Mouse (Mus musculus): ENCODE data around the gene Trpv3.
"Not testable (repeated sequence)": the region's sequence is repeated elsewhere in the genome, so short reads cannot be mapped to it uniquely, and the experiment has no call there.

Gene Trpv3

DNA sequence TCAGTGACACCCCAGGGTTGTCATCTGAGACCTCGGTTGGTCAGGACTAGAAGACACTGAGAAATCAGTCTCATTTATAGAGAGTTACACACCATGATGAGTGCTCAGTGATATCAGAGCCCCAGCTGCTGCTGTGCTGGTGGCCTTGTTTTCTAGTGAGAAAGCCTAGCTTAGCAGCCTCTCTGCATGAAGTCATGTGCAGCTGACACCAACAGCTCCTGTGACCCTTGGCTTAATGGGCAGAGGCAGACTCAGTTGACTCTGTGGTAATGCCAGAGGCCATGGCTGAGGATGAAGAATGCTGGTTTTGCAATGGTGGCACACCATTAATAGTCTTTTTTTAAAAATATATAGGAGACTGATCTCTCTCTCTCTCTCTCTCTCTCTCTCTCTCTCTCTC lies 22.4 kb downstream of the Trpv3 start:
- DNase-seq (ENCODE audit: low spot score): no peak

DNA sequence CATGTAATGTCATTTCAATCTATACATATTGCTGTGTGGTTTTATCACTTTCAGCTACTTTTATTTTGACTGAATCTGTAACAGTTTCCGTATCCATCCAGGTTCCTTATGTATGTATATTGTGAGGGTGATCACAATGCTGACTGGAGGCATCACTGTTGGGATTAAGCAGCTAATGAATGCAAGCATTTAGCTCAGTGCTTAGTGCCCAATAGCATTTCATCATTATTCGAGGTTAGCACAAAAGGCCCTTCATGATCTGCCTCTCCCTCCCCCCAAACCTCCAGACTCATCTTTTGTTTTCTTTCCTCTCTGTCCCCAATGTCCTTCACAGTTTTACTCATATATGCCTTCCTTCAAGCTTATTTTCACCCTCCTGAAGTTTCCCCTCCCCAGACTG lies 35.9 kb downstream of the Trpv3 start:
- DNase-seq (ENCODE audit: low spot score): no peak

DNA sequence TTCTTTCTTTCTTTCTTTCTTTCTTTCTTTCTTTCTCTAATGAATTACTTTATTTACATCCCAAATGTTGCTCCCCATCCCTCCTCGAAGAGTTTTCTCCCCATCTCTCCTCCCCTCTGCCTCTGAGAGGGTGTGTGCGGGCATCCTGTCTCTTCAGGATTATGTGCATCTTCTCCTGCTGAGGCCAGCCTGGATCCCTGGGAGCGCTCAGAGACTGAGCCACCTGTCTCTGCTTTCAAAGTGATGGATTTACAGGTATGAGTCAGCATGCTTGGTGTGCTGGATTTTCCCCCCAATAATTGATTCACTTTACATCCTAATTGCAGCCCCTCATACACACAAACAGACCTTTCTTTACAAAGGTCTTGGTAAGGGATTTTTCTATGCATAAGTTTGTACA lies 48.8 kb downstream of the Trpv3 start:
- DNase-seq (ENCODE audit: low spot score): no peak

DNA sequence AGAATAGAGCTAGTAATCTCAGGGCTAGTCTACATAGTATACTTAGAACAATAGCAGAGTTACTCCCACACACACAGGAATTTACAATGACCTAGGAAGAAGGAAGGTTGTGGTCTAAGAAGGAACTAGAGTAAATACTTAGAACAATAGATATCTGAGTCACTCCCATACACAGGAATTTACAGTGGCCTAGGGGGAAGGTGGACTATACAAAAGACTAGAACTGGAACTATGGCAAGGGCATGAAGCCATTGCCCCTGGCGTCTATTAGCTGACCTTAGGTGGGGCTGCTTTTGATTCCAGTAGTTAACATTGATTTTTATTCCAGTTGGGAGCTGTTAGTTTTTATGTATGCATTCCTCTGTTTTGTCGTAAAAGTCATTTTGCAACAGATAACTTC lies 51.4 kb downstream of the Trpv3 start:
- not testable (repeated sequence) for DNase-seq (ENCODE audit: low spot score)

DNA sequence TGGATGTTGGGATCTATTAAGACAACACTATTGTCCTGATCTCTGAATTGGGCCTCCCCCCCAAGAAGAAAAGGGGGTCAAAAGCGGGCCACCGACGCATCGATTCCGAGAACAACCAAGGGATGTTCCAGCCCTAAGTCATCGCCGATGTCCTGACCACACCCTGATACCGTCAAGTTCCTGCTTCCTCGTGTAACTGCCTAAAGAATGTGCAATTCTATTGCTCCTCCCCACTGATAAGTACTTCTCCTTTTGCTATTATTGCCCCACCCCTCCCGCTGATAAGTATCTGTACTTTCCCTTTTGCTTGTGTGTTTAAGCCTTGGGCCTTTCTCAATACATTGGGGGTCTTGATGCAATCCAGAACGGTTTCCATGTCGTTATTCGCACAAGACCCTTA lies 53.9 kb downstream of the Trpv3 start:
- DNase-seq (ENCODE audit: low spot score): not testable (repeated sequence)

DNA sequence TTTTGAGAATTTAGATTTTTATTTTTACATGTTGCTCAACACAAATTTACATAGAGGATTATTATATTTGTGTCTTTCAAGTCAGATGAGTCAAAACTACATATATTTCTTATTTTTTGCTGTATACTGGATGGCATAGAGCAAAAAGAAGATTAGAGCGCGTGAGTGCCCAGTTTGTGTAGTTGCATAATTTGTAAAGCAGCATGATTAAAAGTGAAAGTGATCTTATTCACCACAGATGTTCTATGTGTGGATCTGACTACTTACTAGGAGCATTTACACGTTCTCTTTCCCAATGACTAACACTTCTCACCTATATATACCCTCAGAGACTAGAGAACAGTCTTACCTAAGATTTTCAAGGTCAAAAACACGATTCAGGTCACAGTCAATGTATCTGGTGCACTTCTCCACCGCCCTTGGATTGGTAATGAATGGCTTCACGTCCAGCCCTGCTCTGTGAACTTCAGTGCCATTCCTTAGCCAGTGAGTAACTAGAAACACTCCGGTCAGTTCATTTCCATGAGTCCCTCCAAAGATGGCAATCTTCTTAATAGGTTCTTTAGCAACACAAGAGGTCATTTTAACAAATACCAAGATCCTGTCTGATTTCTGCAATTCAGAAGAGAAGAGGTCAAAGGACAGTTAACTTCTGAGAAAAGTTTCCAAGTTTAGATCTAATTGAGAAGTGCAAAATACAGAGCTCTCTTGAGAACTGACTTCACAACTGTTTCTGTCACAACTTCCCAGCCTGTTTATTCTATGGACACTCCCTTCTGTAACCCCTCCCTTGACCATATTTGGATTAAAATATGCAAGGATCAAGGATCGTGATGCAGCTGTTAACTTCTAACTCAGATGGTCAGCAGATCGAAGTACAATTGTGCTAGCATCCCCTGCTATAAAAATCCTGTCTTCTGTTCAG lies 57.0 kb downstream of the Trpv3 start:
- no peak for DNase-seq (ENCODE audit: low spot score)

DNA sequence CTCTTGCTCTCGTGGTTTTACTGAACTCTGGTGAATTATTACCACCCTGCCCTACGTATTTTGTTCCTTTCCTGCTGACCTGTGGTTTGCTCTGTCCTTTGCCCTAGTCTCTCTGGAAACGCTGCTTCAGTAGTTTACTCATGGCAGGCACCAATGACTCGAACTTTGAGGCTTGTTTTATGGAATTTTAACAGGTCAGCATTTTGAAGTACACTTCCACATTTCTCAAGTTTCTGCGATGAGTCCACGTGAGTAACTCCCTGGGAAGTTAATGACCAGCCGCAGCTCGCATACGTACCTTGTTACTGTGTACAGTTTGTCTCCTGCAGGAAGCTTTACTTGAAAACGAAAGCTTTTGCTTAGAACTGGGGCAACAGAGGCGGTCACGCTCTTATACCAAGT lies 59.3 kb downstream of the Trpv3 start:
- DNase-seq (ENCODE audit: low spot score): no peak

DNA sequence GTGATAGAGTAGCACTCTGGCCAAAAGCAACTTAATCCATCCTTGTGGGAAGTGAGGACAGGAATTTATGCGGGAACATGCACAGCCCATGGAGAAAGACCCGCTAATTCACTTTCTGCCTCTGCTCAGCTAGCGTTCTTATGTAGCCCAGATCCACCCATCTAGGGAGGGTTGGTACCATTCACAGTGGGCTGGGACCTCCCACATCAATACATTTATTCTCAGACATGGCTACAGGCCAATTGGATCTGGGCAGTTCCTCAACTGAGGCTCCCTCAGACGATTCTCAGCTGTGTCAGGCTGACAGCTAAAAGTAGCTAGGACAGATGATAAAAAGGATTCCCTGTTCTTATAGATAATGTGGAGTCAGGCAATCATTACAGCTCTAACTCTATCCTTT lies 60.2 kb downstream of the Trpv3 start:
- DNase-seq (ENCODE audit: low spot score): no peak

DNA sequence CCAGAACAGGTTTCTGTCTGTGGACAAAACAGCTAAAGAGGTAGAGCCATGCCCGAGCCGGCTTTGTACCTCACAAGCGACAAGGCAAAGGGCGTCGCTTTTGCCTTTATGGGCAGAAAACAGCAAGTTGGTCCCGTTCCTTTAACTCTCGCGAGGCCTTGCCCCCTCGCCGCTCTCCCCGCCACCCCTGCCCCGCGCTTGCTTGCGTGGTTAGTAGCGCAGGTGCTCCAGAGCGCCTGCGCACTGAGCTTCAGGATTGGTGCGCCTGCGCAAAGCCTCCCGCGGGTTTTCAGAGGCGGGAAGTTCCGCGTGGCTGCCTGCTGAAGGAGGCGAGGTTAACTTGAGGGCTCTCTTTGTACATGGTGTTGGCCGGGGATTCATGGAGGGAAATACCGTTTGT lies 62.3 kb downstream of the Trpv3 start, which contains the start of the genes Aspa, Gm49340 and Spata22:
TSS of gene Aspa (minus strand) at position 155 of the 400 bp plus-strand sequence.
TSS of gene Gm49340 (plus strand) at position 300 of the 400 bp plus-strand sequence.
TSS of gene Spata22 (plus strand) at position 300 of the 400 bp plus-strand sequence.
- DNase-seq (ENCODE audit: low spot score): no peak

DNA sequence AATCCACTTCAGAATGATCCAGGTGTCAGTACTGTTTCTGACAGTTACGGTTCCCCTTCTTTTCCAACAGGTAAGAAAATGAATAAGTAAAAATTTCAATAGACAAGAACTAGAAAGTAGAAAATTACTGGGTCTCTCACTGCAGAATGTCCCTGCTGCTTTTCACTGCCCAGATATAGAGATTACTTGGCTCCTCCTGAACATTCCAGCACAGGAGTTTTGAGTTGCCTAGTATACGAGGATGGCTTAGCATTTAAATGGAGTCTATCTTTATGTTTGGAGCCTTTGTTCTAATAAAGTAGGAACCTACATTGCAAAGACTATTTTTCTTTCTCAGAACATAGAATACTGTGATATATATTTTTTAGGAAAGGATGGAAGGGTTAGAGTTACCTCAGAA lies 66.2 kb downstream of the Trpv3 start:
- no peak for DNase-seq (ENCODE audit: low spot score)

DNA sequence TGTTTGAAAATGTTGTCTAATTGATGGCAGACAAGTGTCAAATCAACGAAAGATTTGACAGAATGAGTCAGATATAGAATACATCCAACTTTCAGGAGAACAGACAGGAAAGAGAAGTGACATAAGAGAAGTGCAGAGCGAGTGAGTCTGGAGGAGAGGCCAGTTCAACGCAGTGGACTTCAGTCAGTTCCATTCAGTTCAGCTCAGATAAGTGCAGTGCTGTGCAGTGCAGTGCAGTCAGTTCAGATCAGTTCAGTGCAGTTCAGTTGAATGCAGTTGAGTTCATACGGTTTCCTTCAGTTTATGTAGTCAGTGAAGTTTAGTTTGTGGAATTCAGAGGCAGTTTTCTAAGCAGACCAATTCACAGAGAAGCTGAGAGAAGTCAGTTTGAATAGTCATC lies 69.7 kb downstream of the Trpv3 start:
- no peak for DNase-seq (ENCODE audit: low spot score)
